Mouse (Mus musculus) liver, embryonic 15.5 days (tissue): ENCODE measurements around the gene Lingo1. TPM values are rescaled to one million over a fixed set of nuclear protein-coding genes. Genes with fewer than 3 reads are reported as not detected.

Experiments used
- ATAC-seq: fragments of 200-750 bp; cut with Nextera tagmentation; 2 replicates; pipeline ENCODE4 v1.8.0; 2017; ENCODE audit warnings: moderate number of reproducible peaks, mild to moderate bottlenecking, moderate library complexity; ENCODE audit not compliant: insufficient read depth
- H3K27ac ChIP-seq: fragments of 300-500 bp; sonication (generic); replicated peaks from 2 replicates; pipeline ENCODE4 v1.5.1; 2015; ENCODE audit warnings: mild to moderate bottlenecking, inconsistent platforms
- H3K27me3 ChIP-seq: fragments of 300-500 bp; sonication (generic); 2 replicates; pipeline ENCODE4 v1.6.1; 2015; ENCODE audit warnings: mild to moderate bottlenecking, inconsistent platforms
- H3K36me3 ChIP-seq: fragments of 300-500 bp; sonication (generic); replicated peaks from 2 replicates; pipeline ENCODE4 v1.6.1; 2015; ENCODE audit warnings: moderate library complexity, mild to moderate bottlenecking, inconsistent platforms
- H3K4me1 ChIP-seq: fragments of 300-500 bp; sonication (generic); replicated peaks from 2 replicates; pipeline ENCODE4 v1.6.1; 2015; ENCODE audit warnings: inconsistent platforms
- H3K4me2 ChIP-seq: fragments of 300-500 bp; sonication (generic); 2 replicates; pipeline ENCODE4 v1.6.1; 2015; ENCODE audit warnings: moderate library complexity, mild to moderate bottlenecking, inconsistent platforms
- H3K4me3 ChIP-seq: fragments of 300-500 bp; sonication (generic); replicated peaks from 2 replicates; pipeline ENCODE4 v1.5.1; 2015; ENCODE audit warnings: mild to moderate bottlenecking, inconsistent platforms
- H3K9ac ChIP-seq: fragments of 300-500 bp; sonication (generic); 2 replicates; pipeline ENCODE4 v1.6.1; 2015; ENCODE audit warnings: moderate library complexity, mild to moderate bottlenecking, inconsistent platforms
- H3K9me3 ChIP-seq: fragments of 300-500 bp; sonication (generic); replicated peaks from 2 replicates; pipeline ENCODE4 v1.6.1; 2016; ENCODE audit warnings: inconsistent platforms
- WGBS: fragments of 180-500 bp; shearing (Covaris S2); methylation state at CpG from one replicate; pipeline ENCODE4 v1.1.7; 2015; ENCODE audit warnings: mixed read lengths; ENCODE audit not compliant: insufficient replicate concordance; 5-methylcytosine and 5-hydroxymethylcytosine counted together
- polyA plus RNA-seq: library from polyadenylated mRNA; unstranded; fragments of >200 nt; fragmentation: Nextera tagmentation; extraction: Ambion mirVana; gene quantifications from 2 replicates; pipeline ENCODE4 v1.2.1, GENCODE M21; 2015

The Lingo1 gene
- polyA plus RNA-seq, 1 experiment from 2014 or later, result 0.24 TPM

GRCm38 (mm10) chr9:56610466-56610865, 185.8 kb downstream of the Lingo1 start:
- 62% methylated on average over 5 of the region's 5 CpGs for WGBS
- no peak overlapping the region for H3K9ac ChIP-seq
- no peak overlapping the region for H3K4me3 ChIP-seq
- H3K27me3 ChIP-seq, result peaks cover 11% of the 10 kb centered on the region; the same call in 1 of the 2 replicates
- H3K9me3 ChIP-seq, result no peaks in the 10 kb centered on the region
- no peak overlapping the region for H3K27ac ChIP-seq
- no peak overlapping the region for H3K4me2 ChIP-seq
- no peak for ATAC-seq
- no peaks in the 10 kb centered on the region for H3K36me3 ChIP-seq
- no peaks in the 10 kb centered on the region for H3K4me1 ChIP-seq

- no peak overlapping the region for H3K27ac ChIP-seq
- no peak overlapping the region for H3K4me2 ChIP-seq
- no peak overlapping the region for H3K9ac ChIP-seq
- H3K4me3 ChIP-seq, result no peak overlapping the region
- H3K36me3 ChIP-seq, result no peaks in the 10 kb centered on the region
- no peak for ATAC-seq
- H3K27me3 ChIP-seq, result peaks cover 11% of the 10 kb centered on the region; the same call in 1 of the 2 replicates
- WGBS, result 39% methylated on average over 5 of the region's 5 CpGs
- H3K4me1 ChIP-seq, result no peaks in the 10 kb centered on the region
- H3K9me3 ChIP-seq, result no peaks in the 10 kb centered on the region
Observed at GRCm38 (mm10) chr9:56609486-56609885, 186.8 kb downstream of the Lingo1 start.

GRCm38 (mm10) chr9:56608691-56609351, 187.4 kb downstream of the Lingo1 start:
- Histone ChIP-seq H3K9ac (no peak overlapping the region), H3K27me3 (peaks cover 11% of the 10 kb centered on the region; the same call in 1 of the 2 replicates), H3K4me2 (no peak overlapping the region), H3K9me3 (no peaks in the 10 kb centered on the region), H3K4me3 (no peak overlapping the region), H3K27ac (no peak overlapping the region), H3K4me1 (no peaks in the 10 kb centered on the region), H3K36me3 (no peaks in the 10 kb centered on the region)
- WGBS, result 27% methylated on average over 11 of the region's 11 CpGs
- no peak for ATAC-seq

- Histone ChIP-seq H3K9ac (no peak overlapping the region), H3K27me3 (peaks cover 11% of the 10 kb centered on the region; the same call in 1 of the 2 replicates), H3K4me3 (no peak overlapping the region), H3K9me3 (no peaks in the 10 kb centered on the region), H3K36me3 (no peaks in the 10 kb centered on the region), H3K4me1 (no peaks in the 10 kb centered on the region), H3K4me2 (no peak overlapping the region), H3K27ac (no peak overlapping the region)
- 57% methylated on average over 16 of the region's 16 CpGs for WGBS
- no peak for ATAC-seq
Observed at GRCm38 (mm10) chr9:56606082-56606740, 190.1 kb downstream of the Lingo1 start.

- H3K4me2 ChIP-seq, result no peak overlapping the region
- H3K27ac ChIP-seq, result no peak overlapping the region
- H3K4me1 ChIP-seq, result no peaks in the 10 kb centered on the region
- no peak overlapping the region for H3K9ac ChIP-seq
- H3K9me3 ChIP-seq, result no peaks in the 10 kb centered on the region
- peaks cover 11% of the 10 kb centered on the region; the same call in 1 of the 2 replicates for H3K27me3 ChIP-seq
- H3K4me3 ChIP-seq, result no peak overlapping the region
- no peaks in the 10 kb centered on the region for H3K36me3 ChIP-seq
- no peak for ATAC-seq
Observed at GRCm38 (mm10) chr9:56605443-56605806, 190.8 kb downstream of the Lingo1 start.

GRCm38 (mm10) chr9:56604797-56605442, 191.3 kb downstream of the Lingo1 start:
- Histone ChIP-seq H3K4me1 (no peaks in the 10 kb centered on the region), H3K27ac (no peak overlapping the region), H3K36me3 (no peaks in the 10 kb centered on the region), H3K9me3 (no peaks in the 10 kb centered on the region), H3K27me3 (peaks cover 11% of the 10 kb centered on the region; the same call in 1 of the 2 replicates), H3K9ac (no peak overlapping the region), H3K4me2 (no peak overlapping the region), H3K4me3 (no peak overlapping the region)
- WGBS, result 43% methylated on average over 12 of the region's 12 CpGs
- ATAC-seq, result no peak

- no peak for ATAC-seq
- WGBS, result 50% methylated on average over 11 of the region's 11 CpGs
Observed at GRCm38 (mm10) chr9:56600655-56601054, 195.6 kb downstream of the Lingo1 start.

GRCm38 (mm10) chr9:56592639-56593038, 203.6 kb downstream of the Lingo1 start:
- Histone ChIP-seq H3K4me3 (no peak overlapping the region), H3K27me3 (no peaks in the 10 kb centered on the region), H3K27ac (no peak overlapping the region), H3K4me2 (no peak overlapping the region), H3K9ac (no peak overlapping the region), H3K9me3 (no peaks in the 10 kb centered on the region), H3K36me3 (no peaks in the 10 kb centered on the region), H3K4me1 (no peaks in the 10 kb centered on the region)
- ATAC-seq, result no peak
- WGBS, result 39% methylated on average over 7 of the region's 7 CpGs

More at GRCm38 (mm10) chr9:56600655-56601054, 195.6 kb downstream of the Lingo1 start:
- Histone ChIP-seq H3K27ac (no peak overlapping the region), H3K4me2 (no peak overlapping the region), H3K9ac (no peak overlapping the region), H3K9me3 (no peaks in the 10 kb centered on the region), H3K4me3 (no peak overlapping the region), H3K36me3 (no peaks in the 10 kb centered on the region), H3K4me1 (no peaks in the 10 kb centered on the region), H3K27me3 (no peaks in the 10 kb centered on the region)

GRCm38 (mm10) chr9:56591248-56591888, 204.9 kb downstream of the Lingo1 start:
- H3K9me3 ChIP-seq, result no peaks in the 10 kb centered on the region
- H3K27me3 ChIP-seq, result no peaks in the 10 kb centered on the region
- H3K4me1 ChIP-seq, result no peaks in the 10 kb centered on the region
- no peak for ATAC-seq
- H3K36me3 ChIP-seq, result no peaks in the 10 kb centered on the region
- WGBS, result 62% methylated on average over 8 of the region's 8 CpGs
- H3K4me3 ChIP-seq, result no peak overlapping the region
- H3K27ac ChIP-seq, result no peak overlapping the region
- no peak overlapping the region for H3K9ac ChIP-seq
- no peak overlapping the region for H3K4me2 ChIP-seq

- 46% methylated on average over 5 of the region's 5 CpGs for WGBS
Observed at GRCm38 (mm10) chr9:56589762-56590161, 206.5 kb downstream of the Lingo1 start.

GRCm38 (mm10) chr9:56584043-56584424, 212.2 kb downstream of the Lingo1 start:
- ATAC-seq, result no peak
- 70% methylated on average over 7 of the region's 7 CpGs for WGBS

More at GRCm38 (mm10) chr9:56589762-56590161, 206.5 kb downstream of the Lingo1 start:
- Histone ChIP-seq H3K4me1 (no peaks in the 10 kb centered on the region), H3K4me2 (no peak overlapping the region), H3K36me3 (no peaks in the 10 kb centered on the region), H3K9me3 (no peaks in the 10 kb centered on the region), H3K4me3 (no peak overlapping the region), H3K9ac (no peak overlapping the region), H3K27ac (no peak overlapping the region), H3K27me3 (no peaks in the 10 kb centered on the region)
- no peak for ATAC-seq

More at GRCm38 (mm10) chr9:56584043-56584424, 212.2 kb downstream of the Lingo1 start:
- Histone ChIP-seq H3K9ac (no peak overlapping the region), H3K27ac (no peak overlapping the region), H3K27me3 (no peaks in the 10 kb centered on the region), H3K9me3 (no peaks in the 10 kb centered on the region), H3K4me2 (no peak overlapping the region), H3K4me3 (no peak overlapping the region), H3K36me3 (no peaks in the 10 kb centered on the region), H3K4me1 (no peaks in the 10 kb centered on the region)
